Comparison of ENCODE assay signal across 10 mouse cellular contexts in the genomic region with DNA sequence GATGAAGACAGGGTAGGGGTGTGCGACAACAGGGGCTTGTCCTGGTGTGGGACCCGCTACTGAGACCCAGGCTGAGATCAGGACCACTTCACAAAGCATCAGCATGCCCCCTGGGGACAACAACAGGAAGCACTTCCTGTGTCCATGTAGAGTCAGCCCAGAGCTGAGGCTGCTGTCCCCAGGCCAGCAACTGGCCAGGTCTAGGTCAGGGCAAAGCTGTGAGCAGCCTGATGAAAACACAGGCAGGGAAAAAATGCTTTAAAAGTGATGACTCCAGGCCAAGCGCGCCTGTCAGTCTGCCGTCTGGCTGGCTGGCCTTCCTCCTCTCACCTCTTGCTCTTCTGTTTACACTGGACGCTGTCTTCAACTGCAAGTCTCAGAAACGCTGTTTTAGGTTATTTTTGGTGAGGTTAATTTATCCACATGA. TPM values are rescaled to one million over a fixed set of nuclear protein-coding genes. Genes with fewer than 3 reads are reported as not detected.
DNase-seq lines count a peak whose midpoint lies in the region; ATAC-seq and TF ChIP-seq lines count a peak whose summit lies in the region.
"Had no signal": no experiment of that assay in that cellular context is flagged by ENCODE, and none has a peak within 500 bp of the region (broad histone marks: within the 10 kb centered on the region; RNA-seq: fewer than 3 reads in every experiment).

No protein-coding gene starts in this region.

- H3K9ac ChIP-seq in intestine, embryonic 16.5 days (ENCODE audit: low read depth, low read length), result no peak overlapping the region
- H3K9ac ChIP-seq in lung, embryonic 14.5 days, result no peak overlapping the region
- H3K9ac ChIP-seq: limb, embryonic 13.5 days had no signal

- ATAC-seq in intestine, embryonic 16.5 days, result no peak; the same call in 1 of the 2 replicates
- peak; percentile 73 for ATAC-seq in lung, embryonic 14.5 days (ENCODE audit: insufficient read depth)
- no peak for ATAC-seq in inflammation-experienced regulatory T-cells, adult 6 months

- no peak overlapping the region for H3K4me3 ChIP-seq in bone marrow macrophage, adult 2 months (ENCODE audit: insufficient read depth, low read length)
- H3K4me3 ChIP-seq in intestine, embryonic 16.5 days (ENCODE audit: low read length), result no peak overlapping the region
- no peak overlapping the region for H3K4me3 ChIP-seq in lung, embryonic 14.5 days (ENCODE audit: low read depth, low read length)
- H3K4me3 ChIP-seq: limb, embryonic 13.5 days had no signal

- TF ChIP-seq CTCF in bone marrow macrophage, adult 2 months (IDR thresholded peaks at IDR 0.05; ENCODE audit: low read depth, low read length), result no peak
- 0 out of 2 replicates have a peak, but pooled peaks have one; percentile 24 for TF ChIP-seq CTCF in lung, embryonic 14.5 days (IDR thresholded peaks at IDR 0.05; ENCODE audit: low read depth)

- H3K4me1 ChIP-seq in bone marrow macrophage, adult 2 months (ENCODE audit: control insufficient read depth, insufficient read depth, low read length), result peaks cover 59% of the 10 kb centered on the region
- H3K4me1 ChIP-seq in intestine, embryonic 16.5 days (ENCODE audit: control insufficient read depth, insufficient read depth, low read length), result peaks cover 26% of the 10 kb centered on the region
- peaks cover 16% of the 10 kb centered on the region for H3K4me1 ChIP-seq in lung, embryonic 14.5 days (ENCODE audit: insufficient read depth)

- 47% methylated on average over 7 of the region's 7 CpGs for WGBS in intestine, embryonic 16.5 days
- 27% methylated on average over 7 of the region's 7 CpGs for WGBS in lung, embryonic 14.5 days

- H3K27ac ChIP-seq in bone marrow macrophage, adult 2 months (ENCODE audit: insufficient read depth, low read depth, low read length), result peak overlapping the region; percentile 67
- H3K27ac ChIP-seq in intestine, embryonic 16.5 days (ENCODE audit: low read length), result peak overlapping the region; percentile 62
- peak overlapping the region; percentile 25; the same call in 1 of the 2 replicates for H3K27ac ChIP-seq in lung, embryonic 14.5 days (ENCODE audit: low read depth)
- H3K27ac ChIP-seq: limb, embryonic 13.5 days had no signal

- peak; percentile 71 to 85 for DNase-seq in adrenal gland, adult (ENCODE audit: inconsistent age in 2 of 2, low spot score in 1 of 2)
- no peak for DNase-seq in adrenal gland, postnatal 4 days (ENCODE audit: low spot score in 2 of 2)
- peak; percentile 50 for DNase-seq in lung, embryonic 14.5 days
- no peak for DNase-seq in gastrocnemius, adult 8-10 months (ENCODE audit: low spot score in 2 of 2)
- no peak for DNase-seq in thymus, postnatal 36 days
- DNase-seq: thymus, postnatal 14 days had no signal

- 0 out of 2 replicates have a peak, but pooled peaks cover 5% of the 10 kb centered on the region for H3K9me3 ChIP-seq in intestine, embryonic 16.5 days (ENCODE audit: control insufficient read depth, low read length)
- no peaks in the 10 kb centered on the region for H3K9me3 ChIP-seq in lung, embryonic 14.5 days (ENCODE audit: low read depth, low read length)
- H3K9me3 ChIP-seq: limb, embryonic 13.5 days had no signal

- TF ChIP-seq POLR2A in bone marrow macrophage, adult 2 months (IDR thresholded peaks at IDR 0.05; ENCODE audit: borderline replicate concordance, low read depth, low read length), result no peak

- H3K27me3 ChIP-seq in intestine, embryonic 16.5 days (replicated peaks; ENCODE audit: control insufficient read depth, insufficient read depth, low read length), result no peaks in the 10 kb centered on the region
- no peaks in the 10 kb centered on the region for H3K27me3 ChIP-seq in lung, embryonic 14.5 days (ENCODE audit: insufficient read depth, low read length)
- H3K27me3 ChIP-seq: limb, embryonic 13.5 days had no signal

- H3K4me2 ChIP-seq in intestine, embryonic 16.5 days (ENCODE audit: low read depth, low read length), result no peak overlapping the region
- H3K4me2 ChIP-seq in lung, embryonic 14.5 days, result no peak overlapping the region
- H3K4me2 ChIP-seq: limb, embryonic 13.5 days had no signal

- peaks cover 13% of the 10 kb centered on the region for H3K36me3 ChIP-seq in intestine, embryonic 16.5 days (ENCODE audit: control insufficient read depth, insufficient read depth, low read length)
- peaks cover 11% of the 10 kb centered on the region; the same call in 1 of the 2 replicates for H3K36me3 ChIP-seq in lung, embryonic 14.5 days (ENCODE audit: insufficient read depth)

RNA-seq across cellular contexts. Expression of gene Zcchc14, which starts 21.0 kb away (rescaled TPM):
- total RNA-seq in adrenal gland, postnatal 4 days (2021), result 10 to 100 TPM; 60.9 to 65.2 TPM
- polyA plus RNA-seq in bone marrow macrophage, adult 2 months (2012; ENCODE audit: insufficient read depth, insufficient read length, missing spikeins), result 5.1 and 8.2 TPM in 2 replicates
- 7.7 and 9.5 TPM in 2 replicates for polyA plus RNA-seq in intestine, embryonic 16.5 days (2015; fragmentation: Nextera tagmentation; extraction: Ambion mirVana)
- polyA plus RNA-seq in lung, embryonic 14.5 days (2014; fragmentation: Nextera tagmentation; extraction: Ambion mirVana), result 23.0 and 25.0 TPM in 2 replicates
- total RNA-seq in gastrocnemius, adult 8-10 months (2022), result 10 to 100 TPM; 14.2 to 19.2 (median 15.7) TPM
- 1 to 10 TPM in 1 of 3 experiments, under 1 TPM in 2; 0.09 to 1.0 (median 0.22) TPM for polyA plus RNA-seq in inflammation-experienced regulatory T-cells, adult 6 months (2017; shearing (Covaris generic))

RNA-seq across cellular contexts. Expression of gene Map1lc3b, which starts 41.5 kb away (rescaled TPM):
- total RNA-seq in adrenal gland, postnatal 4 days (2021), result 100 to 1,000 TPM; 131 to 133 TPM
- polyA plus RNA-seq in bone marrow macrophage, adult 2 months (2012; ENCODE audit: insufficient read depth, insufficient read length, missing spikeins), result 179 and 195 TPM in 2 replicates
- 190 and 192 TPM in 2 replicates for polyA plus RNA-seq in intestine, embryonic 16.5 days (2015; fragmentation: Nextera tagmentation; extraction: Ambion mirVana)
- polyA plus RNA-seq in lung, embryonic 14.5 days (2014; fragmentation: Nextera tagmentation; extraction: Ambion mirVana), result 198 and 202 TPM in 2 replicates
- 100 to 1,000 TPM; 163 to 207 (median 201) TPM for total RNA-seq in gastrocnemius, adult 8-10 months (2022)
- 100 to 1,000 TPM; 453 to 467 (median 467) TPM for polyA plus RNA-seq in inflammation-experienced regulatory T-cells, adult 6 months (2017; shearing (Covaris generic))

RNA-seq across cellular contexts. Expression of gene Fbxo31, which starts 53.1 kb away (rescaled TPM):
- 10 to 100 TPM; 25.5 to 30.5 TPM for total RNA-seq in adrenal gland, postnatal 4 days (2021)
- 10.0 and 10.6 TPM in 2 replicates for polyA plus RNA-seq in bone marrow macrophage, adult 2 months (2012; ENCODE audit: insufficient read depth, insufficient read length, missing spikeins)
- polyA plus RNA-seq in intestine, embryonic 16.5 days (2015; fragmentation: Nextera tagmentation; extraction: Ambion mirVana), result 8.6 and 10.6 TPM in 2 replicates
- polyA plus RNA-seq in lung, embryonic 14.5 days (2014; fragmentation: Nextera tagmentation; extraction: Ambion mirVana), result 17.5 and 18.4 TPM in 2 replicates
- total RNA-seq in gastrocnemius, adult 8-10 months (2022), result 100 to 1,000 TPM; 141 to 254 (median 161) TPM
- polyA plus RNA-seq in inflammation-experienced regulatory T-cells, adult 6 months (2017; shearing (Covaris generic)), result 1 to 10 TPM; 2.1 to 2.2 (median 2.2) TPM

Comparison
In these comparisons a context has a peak if more than half of its experiments do, and no peak if none do; other contexts are left out.
1. DNase-seq: peak in adrenal gland, adult (2 of 2) and lung, embryonic 14.5 days (single experiment); none in adrenal gland, postnatal 4 days (0 of 2), gastrocnemius, adult 8-10 months (0 of 2) and thymus, postnatal 36 days (0 of 2).
2. Peak in every context shown above with its lines, with median percentiles within 50 percentile points of each other: H3K27ac ChIP-seq.